Mouse (Mus musculus) midbrain, embryonic 10.5 days (tissue): Measurements from ENCODE around the gene Aspscr1. TPM values are rescaled to one million over a fixed set of nuclear protein-coding genes. Genes with fewer than 3 reads are reported as not detected.
A peak's percentile ranks its signal among the peaks of the same experiment; 100 is the strongest.

Experiments
- DNase-seq: peaks from one replicate; pipeline ENCODE4 v3.0.0-alpha.2; 2017; ENCODE audit warnings: low spot score
- H3K27ac ChIP-seq: fragments of 300-500 bp; sonication (generic); replicated peaks from 2 replicates; pipeline ENCODE4 v1.5.1; 2016; ENCODE audit warnings: mild to moderate bottlenecking
- H3K27me3 ChIP-seq: fragments of 300-500 bp; sonication (generic); 2 replicates; pipeline ENCODE4 v1.6.1; 2016; ENCODE audit warnings: low read depth, mild to moderate bottlenecking; ENCODE audit not compliant: poor library complexity, severe bottlenecking
- H3K36me3 ChIP-seq: fragments of 300-500 bp; sonication (generic); 2 replicates; pipeline ENCODE4 v1.6.1; 2016; ENCODE audit warnings: mild to moderate bottlenecking, moderate library complexity
- H3K4me1 ChIP-seq: fragments of 300-500 bp; sonication (generic); 2 replicates; pipeline ENCODE4 v1.6.1; 2016
- H3K4me3 ChIP-seq: fragments of 300-500 bp; sonication (generic); 2 replicates; pipeline ENCODE4 v1.5.1; 2016; ENCODE audit warnings: mild to moderate bottlenecking, moderate library complexity
- H3K9me3 ChIP-seq: fragments of 300-500 bp; sonication (generic); replicated peaks from 2 replicates; pipeline ENCODE4 v1.6.1; 2016; ENCODE audit warnings: mild to moderate bottlenecking
- WGBS: fragments of 180-500 bp; shearing (Covaris S2); methylation state at CpG from one replicate; pipeline ENCODE4 v1.1.7; 2016; 5-methylcytosine and 5-hydroxymethylcytosine counted together
- polyA plus RNA-seq: library from polyadenylated mRNA; unstranded; fragments of >200 nt; fragmentation: Nextera tagmentation; extraction: Ambion mirVana; gene quantifications from 2 replicates; pipeline ENCODE4 v1.2.1, GENCODE M21; 2016

Gene Aspscr1
- 150 and 161 TPM in 2 replicates for polyA plus RNA-seq

- DNase-seq: peak; percentile 94
- H3K4me3 ChIP-seq: peak within 1 kb of the TSS; percentile 80
- no peaks in the 10 kb centered on the region for H3K27me3 ChIP-seq
- peak within 1 kb of the TSS; percentile 99 for H3K27ac ChIP-seq
- H3K4me1 ChIP-seq: peaks cover 23% of the 10 kb centered on the region
- WGBS: 2% methylated on average over 83 of the region's 83 CpGs
- peaks cover 28% of the 10 kb centered on the region for H3K36me3 ChIP-seq
- H3K9me3 ChIP-seq: no peaks in the 10 kb centered on the region
Observed at GRCm38 (mm10) chr11:120672687-120673593, at the start of gene Aspscr1. Gene Aspscr1 (plus strand): TSS chr11:120672973.

DNA sequence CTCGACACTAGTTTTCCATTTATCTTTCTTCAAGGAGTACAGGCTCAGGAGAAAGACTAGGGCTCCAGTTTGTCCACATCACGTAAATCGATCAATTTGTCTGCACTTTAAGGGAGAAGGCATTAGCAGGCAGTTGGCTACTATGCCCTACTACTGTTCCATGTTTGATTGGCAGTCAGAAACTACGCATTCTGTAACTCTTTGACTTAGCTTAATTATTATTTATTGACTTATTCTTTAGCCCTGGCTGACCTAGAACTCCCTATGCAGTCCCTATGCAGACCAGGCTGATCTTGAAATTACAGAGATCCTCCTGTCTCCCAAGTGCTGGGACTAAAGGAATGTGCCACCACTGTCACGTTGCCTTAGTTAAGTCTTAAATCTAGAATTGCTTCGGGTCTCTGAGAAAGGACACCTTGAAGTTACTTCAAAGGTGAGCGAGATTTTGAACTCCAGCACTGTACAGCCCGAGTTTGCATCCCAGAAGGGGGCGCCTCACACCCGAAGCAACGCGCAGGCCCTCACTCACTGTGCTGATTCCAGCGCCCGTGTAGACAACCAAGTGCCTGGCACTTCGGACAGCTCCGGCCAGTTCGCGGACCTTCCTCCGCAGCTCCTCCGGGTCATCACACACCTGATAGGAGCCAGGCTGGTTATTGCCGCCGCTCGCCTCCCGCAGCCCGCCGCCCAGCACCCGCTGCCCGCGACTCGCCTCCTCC, 48.7 kb upstream of the Aspscr1 start:
- Histone ChIP-seq H3K4me1 (peaks cover 30% of the 10 kb centered on the region), H3K9me3 (no peaks in the 10 kb centered on the region), H3K4me3 (peak overlapping the region; percentile 97), H3K36me3 (peaks cover 69% of the 10 kb centered on the region), H3K27me3 (no peaks in the 10 kb centered on the region), H3K27ac (peak overlapping the region; percentile 85)
- DNase-seq: peak; percentile 62
- 12% methylated on average over 30 of the region's 30 CpGs for WGBS

GRCm38 (mm10) chr11:120624680-120625111, 48.1 kb upstream of the Aspscr1 start:
- WGBS: under 1% methylated on average over 52 of the region's 53 CpGs
- H3K27me3 ChIP-seq: no peaks in the 10 kb centered on the region
- DNase-seq: peak; percentile 87
- peaks cover 35% of the 10 kb centered on the region for H3K4me1 ChIP-seq
- H3K36me3 ChIP-seq: peaks cover 69% of the 10 kb centered on the region
- peak overlapping the region; percentile 97 for H3K4me3 ChIP-seq
- H3K9me3 ChIP-seq: no peaks in the 10 kb centered on the region
- H3K27ac ChIP-seq: peak overlapping the region; percentile 85

- H3K4me3 ChIP-seq: peak within 1 kb of the TSS; percentile 97
- H3K27ac ChIP-seq: peak within 1 kb of the TSS; percentile 85
- H3K9me3 ChIP-seq: no peaks in the 10 kb centered on the region
- no peak for DNase-seq
- WGBS: 22% methylated on average over 5 of the region's 5 CpGs
- peaks cover 41% of the 10 kb centered on the region for H3K4me1 ChIP-seq
- peaks cover 67% of the 10 kb centered on the region for H3K36me3 ChIP-seq
- no peaks in the 10 kb centered on the region for H3K27me3 ChIP-seq
Observed at GRCm38 (mm10) chr11:120625152-120625775, 47.5 kb upstream of the Aspscr1 start, which contains the start of gene Sirt7. Gene Sirt7 (minus strand): TSS chr11:120625240.

DNA sequence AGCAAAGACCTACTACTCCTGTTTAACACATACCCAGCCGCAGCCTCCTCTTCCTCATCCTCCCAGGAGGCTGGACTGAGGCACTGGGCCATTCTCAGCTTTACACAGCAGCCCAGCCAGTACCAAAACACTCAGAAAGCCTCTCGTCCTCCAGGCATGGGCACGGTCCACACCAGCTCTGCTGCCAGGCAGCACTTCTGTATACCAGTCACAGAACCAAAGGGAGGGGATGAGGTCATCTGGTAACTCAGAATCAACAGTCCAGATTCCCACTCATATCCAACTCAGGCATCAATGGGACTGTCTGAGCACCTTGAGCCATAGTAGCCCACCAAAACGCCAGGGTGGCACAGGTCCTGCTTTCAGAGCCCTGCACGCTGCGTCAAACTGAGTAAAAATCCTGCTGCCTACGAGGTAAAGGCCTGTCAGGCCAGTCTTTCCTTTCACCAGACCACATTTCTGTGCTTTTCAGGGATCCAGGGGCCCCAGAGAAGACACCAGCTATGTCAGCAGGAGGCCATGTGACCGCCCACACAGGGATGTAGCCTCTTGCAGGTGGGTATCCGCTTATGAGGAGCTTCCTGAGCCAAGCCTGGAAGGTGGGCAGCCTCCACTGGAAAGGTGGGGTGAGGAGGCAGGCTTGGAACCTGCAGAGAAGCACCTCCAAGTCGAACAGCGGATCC, 45.8 kb upstream of the Aspscr1 start:
- Histone ChIP-seq H3K27me3 (no peaks in the 10 kb centered on the region), H3K4me1 (peaks cover 58% of the 10 kb centered on the region), H3K36me3 (peaks cover 52% of the 10 kb centered on the region), H3K4me3 (peak overlapping the region; percentile 7), H3K27ac (no peak overlapping the region), H3K9me3 (no peaks in the 10 kb centered on the region)
- no peak for DNase-seq
- 90% methylated on average over 11 of the region's 11 CpGs for WGBS

- no peaks in the 10 kb centered on the region for H3K9me3 ChIP-seq
- peaks cover 45% of the 10 kb centered on the region for H3K36me3 ChIP-seq
- H3K27ac ChIP-seq: no peak overlapping the region
- 83% methylated on average over 22 of the region's 22 CpGs for WGBS
- H3K4me3 ChIP-seq: peak overlapping the region; percentile 7
- peaks cover 65% of the 10 kb centered on the region for H3K4me1 ChIP-seq
- no peaks in the 10 kb centered on the region for H3K27me3 ChIP-seq
- no peak for DNase-seq
Observed at GRCm38 (mm10) chr11:120627468-120628300, 45.1 kb upstream of the Aspscr1 start.

- H3K36me3 ChIP-seq: peaks cover 36% of the 10 kb centered on the region
- no peak for DNase-seq
- peaks cover 64% of the 10 kb centered on the region for H3K4me1 ChIP-seq
- 96% methylated on average over 23 of the region's 23 CpGs for WGBS
- no peak overlapping the region; the same call in 1 of the 2 replicates for H3K27ac ChIP-seq
- peak overlapping the region; percentile 97; the same call in 1 of the 2 replicates for H3K4me3 ChIP-seq
- H3K27me3 ChIP-seq: no peaks in the 10 kb centered on the region
- H3K9me3 ChIP-seq: no peaks in the 10 kb centered on the region
Observed at GRCm38 (mm10) chr11:120628601-120629340, 44.0 kb upstream of the Aspscr1 start.

- H3K36me3 ChIP-seq: peaks cover 36% of the 10 kb centered on the region
- 72% methylated on average over 23 of the region's 23 CpGs for WGBS
- no peak for DNase-seq
- H3K4me1 ChIP-seq: peaks cover 64% of the 10 kb centered on the region
- H3K27me3 ChIP-seq: no peaks in the 10 kb centered on the region
- no peak overlapping the region; the same call in 1 of the 2 replicates for H3K27ac ChIP-seq
- H3K4me3 ChIP-seq: peak overlapping the region; percentile 97; the same call in 1 of the 2 replicates
- H3K9me3 ChIP-seq: no peaks in the 10 kb centered on the region
Observed at GRCm38 (mm10) chr11:120629341-120629730, 43.4 kb upstream of the Aspscr1 start.

GRCm38 (mm10) chr11:120629911-120630310, 42.9 kb upstream of the Aspscr1 start:
- Histone ChIP-seq H3K36me3 (peaks cover 36% of the 10 kb centered on the region), H3K4me1 (peaks cover 64% of the 10 kb centered on the region), H3K27ac (peak overlapping the region; percentile 55), H3K4me3 (peak overlapping the region; percentile 97), H3K9me3 (no peaks in the 10 kb centered on the region), H3K27me3 (no peaks in the 10 kb centered on the region)
- peak; percentile 31 for DNase-seq
- WGBS: 27% methylated on average over 7 of the region's 7 CpGs

DNA sequence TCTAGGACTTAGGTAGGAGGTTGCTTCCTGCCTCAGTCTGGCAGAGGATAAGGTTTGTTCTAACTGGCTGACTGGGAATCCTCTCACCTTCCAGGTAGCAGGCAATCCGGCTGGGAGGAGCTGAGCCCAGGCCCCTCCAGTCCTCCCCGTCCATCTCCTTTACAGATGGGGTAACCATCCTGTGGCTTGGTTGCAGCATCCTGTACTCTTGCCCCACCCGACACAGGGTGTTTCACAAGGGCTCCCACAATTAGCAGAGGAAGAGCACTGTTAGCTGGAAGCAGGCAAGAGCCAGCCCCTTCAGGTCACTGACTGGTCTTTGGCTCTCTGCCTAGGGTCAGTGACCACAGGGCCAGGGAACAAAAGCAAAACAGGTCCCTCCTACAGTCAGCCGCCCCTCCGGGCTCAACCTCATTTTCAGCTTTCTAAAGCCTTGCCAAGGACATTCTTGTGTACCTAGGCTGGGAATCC, 42.3 kb upstream of the Aspscr1 start:
- 29% methylated on average over 5 of the region's 5 CpGs for WGBS
- no peaks in the 10 kb centered on the region for H3K9me3 ChIP-seq
- no peaks in the 10 kb centered on the region for H3K27me3 ChIP-seq
- H3K36me3 ChIP-seq: peaks cover 36% of the 10 kb centered on the region
- peaks cover 59% of the 10 kb centered on the region for H3K4me1 ChIP-seq
- H3K27ac ChIP-seq: peak overlapping the region; percentile 55
- peak overlapping the region; percentile 97 for H3K4me3 ChIP-seq
- no peak for DNase-seq
